Mouse (Mus musculus): ENCODE measurements around the gene Nod1. TPM values are rescaled to one million over a fixed set of nuclear protein-coding genes. Genes with fewer than 3 reads are reported as not detected.

Gene Nod1
- polyA plus RNA-seq, 1 experiment from 2014 or later = 2.7 TPM

GRCm38 (mm10) chr6:54890221-54890620, 82.2 kb downstream of the Nod1 start:
- Histone ChIP-seq H3K36me3 (replicated peaks; ENCODE audit: control insufficient read depth, insufficient read depth) (no peaks in the 10 kb centered on the region), H3K27ac (no peak overlapping the region), H3K4me1 (replicated peaks; ENCODE audit: control insufficient read depth, insufficient read depth, low read length) (no peaks in the 10 kb centered on the region), H3K9ac (no peak overlapping the region), H3K9me3 (ENCODE audit: control insufficient read depth, low read length) (no peaks in the 10 kb centered on the region), H3K4me3 (replicated peaks; ENCODE audit: low read length) (no peak overlapping the region), H3K27me3 (ENCODE audit: control insufficient read depth, insufficient read depth, low read length) (no peaks in the 10 kb centered on the region), H3K4me2 (replicated peaks) (no peak overlapping the region)
- 59% methylated on average over 9 of the region's 9 CpGs for WGBS
- DNase-seq (ENCODE audit: low spot score) (no peak), ATAC-seq (ENCODE audit: low FRiP score) (no peak)

GRCm38 (mm10) chr6:54886195-54886594, 86.2 kb downstream of the Nod1 start:
- Histone ChIP-seq H3K27ac (no peak overlapping the region), H3K9me3 (ENCODE audit: control insufficient read depth, low read length) (no peaks in the 10 kb centered on the region), H3K4me1 (replicated peaks; ENCODE audit: control insufficient read depth, insufficient read depth, low read length) (no peaks in the 10 kb centered on the region), H3K27me3 (ENCODE audit: control insufficient read depth, insufficient read depth, low read length) (no peaks in the 10 kb centered on the region), H3K9ac (no peak overlapping the region), H3K4me2 (replicated peaks) (no peak overlapping the region), H3K36me3 (replicated peaks; ENCODE audit: control insufficient read depth, insufficient read depth) (no peaks in the 10 kb centered on the region), H3K4me3 (replicated peaks; ENCODE audit: low read length) (no peak overlapping the region)
- ATAC-seq (ENCODE audit: low FRiP score) (no peak), DNase-seq (ENCODE audit: low spot score) (no peak)
- 66% methylated on average over 7 of the region's 7 CpGs for WGBS

- H3K9me3 ChIP-seq (ENCODE audit: control insufficient read depth, low read length) = no peaks in the 10 kb centered on the region
- H3K27ac ChIP-seq = no peak overlapping the region
- no peak for ATAC-seq (ENCODE audit: low FRiP score)
- WGBS = 89% methylated on average over 2 of the region's 2 CpGs
- H3K4me2 ChIP-seq (replicated peaks) = no peak overlapping the region
- no peak overlapping the region for H3K4me3 ChIP-seq (replicated peaks; ENCODE audit: low read length)
- H3K27me3 ChIP-seq (ENCODE audit: control insufficient read depth, insufficient read depth, low read length) = no peaks in the 10 kb centered on the region
- H3K9ac ChIP-seq = no peak overlapping the region
- DNase-seq (ENCODE audit: low spot score) = no peak
- H3K36me3 ChIP-seq (replicated peaks; ENCODE audit: control insufficient read depth, insufficient read depth) = no peaks in the 10 kb centered on the region
- H3K4me1 ChIP-seq (replicated peaks; ENCODE audit: control insufficient read depth, insufficient read depth, low read length) = no peaks in the 10 kb centered on the region
Measured at GRCm38 (mm10) chr6:54883424-54883823, 89.0 kb downstream of the Nod1 start.

GRCm38 (mm10) chr6:54880086-54880485, 92.3 kb downstream of the Nod1 start:
- Histone ChIP-seq H3K27ac (no peak overlapping the region), H3K4me2 (replicated peaks) (no peak overlapping the region), H3K4me3 (replicated peaks; ENCODE audit: low read length) (no peak overlapping the region), H3K9me3 (ENCODE audit: control insufficient read depth, low read length) (no peaks in the 10 kb centered on the region), H3K4me1 (replicated peaks; ENCODE audit: control insufficient read depth, insufficient read depth, low read length) (no peaks in the 10 kb centered on the region), H3K9ac (no peak overlapping the region), H3K27me3 (ENCODE audit: control insufficient read depth, insufficient read depth, low read length) (no peaks in the 10 kb centered on the region), H3K36me3 (replicated peaks; ENCODE audit: control insufficient read depth, insufficient read depth) (no peaks in the 10 kb centered on the region)
- ATAC-seq (ENCODE audit: low FRiP score) (no peak), DNase-seq (ENCODE audit: low spot score) (no peak)
- WGBS = 87% methylated on average over 4 of the region's 4 CpGs

DNA sequence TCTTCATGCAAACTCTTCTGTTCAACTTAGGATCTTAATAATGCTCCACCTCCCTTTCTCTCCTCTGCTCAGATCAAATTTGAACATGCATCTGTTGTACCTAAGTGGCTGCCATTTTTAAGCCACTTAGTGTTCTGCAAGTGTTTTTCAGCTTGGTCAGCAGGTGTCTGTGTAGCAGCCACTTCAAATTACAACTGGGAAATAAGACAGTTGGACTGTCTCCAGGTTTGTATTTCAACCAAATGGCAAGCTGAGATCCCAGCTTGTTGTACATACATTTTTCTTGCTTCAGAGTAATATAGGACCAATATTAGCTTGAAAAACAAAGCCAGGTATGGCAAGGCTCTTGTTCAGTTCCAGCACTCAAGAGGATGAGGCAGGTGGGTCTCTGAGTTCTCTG, 93.9 kb downstream of the Nod1 start:
- no peak for ATAC-seq (ENCODE audit: low FRiP score)
- Histone ChIP-seq H3K9me3 (ENCODE audit: control insufficient read depth, low read length) (no peaks in the 10 kb centered on the region), H3K9ac (no peak overlapping the region), H3K4me1 (replicated peaks; ENCODE audit: control insufficient read depth, insufficient read depth, low read length) (no peaks in the 10 kb centered on the region), H3K36me3 (replicated peaks; ENCODE audit: control insufficient read depth, insufficient read depth) (no peaks in the 10 kb centered on the region), H3K27me3 (ENCODE audit: control insufficient read depth, insufficient read depth, low read length) (no peaks in the 10 kb centered on the region), H3K4me2 (replicated peaks) (no peak overlapping the region), H3K4me3 (replicated peaks; ENCODE audit: low read length) (no peak overlapping the region), H3K27ac (no peak overlapping the region)
- no peak for DNase-seq (ENCODE audit: low spot score)

DNA sequence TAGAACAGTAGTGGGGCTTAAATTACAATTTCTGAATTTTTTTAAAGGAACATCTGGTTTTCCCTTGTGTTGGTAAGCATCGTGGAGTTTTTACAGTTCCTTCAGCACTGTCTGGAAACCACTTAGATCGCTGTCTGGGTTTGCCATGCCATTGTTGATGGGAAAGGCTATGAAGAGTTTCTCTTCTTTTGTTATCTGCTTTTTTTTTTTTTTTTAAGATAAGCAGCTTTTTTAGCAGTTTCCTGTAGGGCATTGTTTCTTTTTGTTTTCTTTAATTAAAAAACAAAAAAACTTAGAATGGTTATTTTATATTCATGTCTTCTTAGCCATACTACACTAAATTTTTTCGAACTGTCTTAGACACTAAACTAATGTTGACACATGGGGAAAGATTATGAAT, 94.8 kb downstream of the Nod1 start:
- Histone ChIP-seq H3K27me3 (ENCODE audit: control insufficient read depth, insufficient read depth, low read length) (no peaks in the 10 kb centered on the region), H3K9ac (no peak overlapping the region), H3K9me3 (ENCODE audit: control insufficient read depth, low read length) (no peaks in the 10 kb centered on the region), H3K27ac (no peak overlapping the region), H3K4me3 (replicated peaks; ENCODE audit: low read length) (no peak overlapping the region), H3K4me2 (replicated peaks) (no peak overlapping the region), H3K36me3 (replicated peaks; ENCODE audit: control insufficient read depth, insufficient read depth) (no peaks in the 10 kb centered on the region), H3K4me1 (replicated peaks; ENCODE audit: control insufficient read depth, insufficient read depth, low read length) (no peaks in the 10 kb centered on the region)
- ATAC-seq (ENCODE audit: low FRiP score) = no peak
- 95% methylated on average over 3 of the region's 3 CpGs for WGBS
- DNase-seq (ENCODE audit: low spot score) = no peak

DNA sequence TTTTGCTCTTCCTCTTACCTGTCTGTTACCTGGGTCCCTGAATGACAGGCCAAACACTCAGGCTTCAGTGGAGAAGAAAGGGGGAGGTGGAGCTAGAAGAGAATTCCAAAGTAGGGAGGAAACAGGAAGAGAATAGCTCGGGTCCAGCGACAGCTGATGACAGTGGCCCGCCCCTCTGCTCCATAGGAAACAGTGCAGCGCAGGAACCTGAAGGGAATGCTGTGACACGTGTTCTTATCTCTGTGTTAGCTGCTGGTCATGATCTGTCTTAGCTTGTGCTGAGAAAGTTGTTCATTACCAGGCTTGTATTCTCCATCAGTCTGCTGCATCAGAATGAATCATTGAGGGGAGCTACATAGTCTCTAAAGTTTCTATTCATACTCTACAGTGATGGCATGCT, 95.6 kb downstream of the Nod1 start:
- Histone ChIP-seq H3K9ac (no peak overlapping the region), H3K4me3 (replicated peaks; ENCODE audit: low read length) (no peak overlapping the region), H3K9me3 (ENCODE audit: control insufficient read depth, low read length) (no peaks in the 10 kb centered on the region), H3K4me1 (replicated peaks; ENCODE audit: control insufficient read depth, insufficient read depth, low read length) (no peaks in the 10 kb centered on the region), H3K27ac (no peak overlapping the region), H3K27me3 (ENCODE audit: control insufficient read depth, insufficient read depth, low read length) (no peaks in the 10 kb centered on the region), H3K4me2 (replicated peaks) (no peak overlapping the region), H3K36me3 (replicated peaks; ENCODE audit: control insufficient read depth, insufficient read depth) (no peaks in the 10 kb centered on the region)
- DNase-seq (ENCODE audit: low spot score) (no peak), ATAC-seq (ENCODE audit: low FRiP score) (no peak)
- 34% methylated on average over 5 of the region's 5 CpGs for WGBS

Other genes with a start within 250 kb of the Nod1 start
- gene Znrf2, start 155.7 kb downstream of the Nod1 start, polyA plus RNA-seq (2014; fragmentation: Nextera tagmentation; extraction: Ambion mirVana) = 6.1 and 7.7 TPM in 2 replicates
- 14.8 and 15.2 TPM in 2 replicates for gene Ggct, start 20.3 kb upstream of the Nod1 start, polyA plus RNA-seq (2014; fragmentation: Nextera tagmentation; extraction: Ambion mirVana)
- gene Gars, start 65.4 kb upstream of the Nod1 start, polyA plus RNA-seq (2014; fragmentation: Nextera tagmentation; extraction: Ambion mirVana) = 205 and 221 TPM in 2 replicates
- gene Crhr2, start 160.4 kb upstream of the Nod1 start, polyA plus RNA-seq (2014; fragmentation: Nextera tagmentation; extraction: Ambion mirVana) = 0.95 and 1.3 TPM in 2 replicates
- gene Inmt, start 202.4 kb upstream of the Nod1 start, polyA plus RNA-seq (2014; fragmentation: Nextera tagmentation; extraction: Ambion mirVana) = not detected in 2 replicates
- 12.9 and 14.2 TPM in 2 replicates for gene Mindy4, start 230.8 kb upstream of the Nod1 start, polyA plus RNA-seq (2014; fragmentation: Nextera tagmentation; extraction: Ambion mirVana)